Mouse (Mus musculus) naive thymus-derived CD4-positive, alpha-beta T cell, adult 2 months (primary cell): ENCODE results near the gene Tmcc3.

Experiments
- DNase-seq: peaks from one replicate; pipeline ENCODE4 v3.0.0-alpha.2; 2011; ENCODE audit warnings: low read depth

Tmcc3 gene

DNA sequence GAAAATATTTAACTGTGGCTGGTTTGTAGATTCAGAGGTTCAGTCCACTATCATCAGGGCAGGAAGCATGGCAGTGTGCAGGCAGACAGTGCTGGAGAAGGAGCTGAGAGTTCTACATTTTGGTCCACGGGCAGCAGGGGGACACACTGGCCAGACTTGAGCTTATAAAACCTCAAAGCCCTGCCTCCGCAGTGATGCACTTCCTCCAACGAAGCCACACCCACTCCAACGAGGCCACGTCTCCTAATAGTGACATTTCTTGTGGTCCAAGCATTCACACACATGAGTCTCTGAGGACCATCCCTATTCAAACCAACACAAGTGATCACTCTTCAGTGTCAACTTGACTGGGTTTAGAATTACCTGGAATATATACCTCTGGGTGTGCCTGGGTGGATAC, 327.5 kb downstream of the Tmcc3 start:
- DNase-seq: no peak

DNA sequence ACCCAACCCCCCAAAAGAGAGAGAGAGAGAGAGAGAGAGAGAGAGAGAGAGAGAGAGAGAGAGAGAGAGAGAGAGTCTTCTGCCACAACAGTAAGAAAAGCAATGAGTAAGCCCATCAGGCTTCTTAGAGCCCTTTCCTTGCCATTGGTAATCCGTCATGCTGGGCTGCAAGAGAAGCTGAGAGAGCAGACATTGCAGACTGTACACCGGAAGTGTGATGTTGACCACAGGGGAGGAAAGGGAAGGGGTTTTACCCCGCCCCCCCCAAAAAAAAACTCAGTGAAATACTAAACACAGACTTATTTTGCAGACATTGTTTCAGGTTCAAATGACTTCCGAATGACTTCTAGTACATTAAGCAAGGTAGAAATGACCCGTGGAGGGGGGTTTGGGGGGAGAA, 328.3 kb downstream of the Tmcc3 start:
- DNase-seq: no peak
